ENCODE assay signal across 25 mouse cellular contexts in genomic region chr7:130030711-130031110, GRCm38 (mm10).
"Had no signal": no experiment of that assay in that cellular context is flagged by ENCODE, and none has a peak within 500 bp of the region (broad histone marks: within the 10 kb centered on the region; RNA-seq: fewer than 3 reads in every experiment).

No protein-coding gene starts in this region.

- H3K4me1 ChIP-seq: forebrain, embryonic 10.5 days; forebrain, embryonic 12.5 days had no signal

- H3K9me3 ChIP-seq: embryonic facial prominence, embryonic 10.5 days; embryonic facial prominence, embryonic 12.5 days; embryonic facial prominence, embryonic 13.5 days; embryonic facial prominence, embryonic 15.5 days; forebrain, embryonic 10.5 days; forebrain, embryonic 12.5 days; forebrain, embryonic 13.5 days; forebrain, embryonic 15.5 days had no signal

- H3K36me3 ChIP-seq: embryonic facial prominence, embryonic 10.5 days; embryonic facial prominence, embryonic 12.5 days; embryonic facial prominence, embryonic 13.5 days; embryonic facial prominence, embryonic 15.5 days; forebrain, embryonic 10.5 days; forebrain, embryonic 12.5 days; forebrain, embryonic 15.5 days had no signal

- H3K4me3 ChIP-seq: embryonic facial prominence, embryonic 10.5 days; embryonic facial prominence, embryonic 12.5 days; embryonic facial prominence, embryonic 13.5 days; embryonic facial prominence, embryonic 15.5 days; erythroblast, embryonic 14.5 days; forebrain, embryonic 10.5 days; forebrain, embryonic 12.5 days; forebrain, embryonic 13.5 days; forebrain, embryonic 15.5 days; gastrocnemius, adult 2 months; heart, adult 2 months had no signal

- H3K4me2 ChIP-seq: embryonic facial prominence, embryonic 12.5 days; embryonic facial prominence, embryonic 13.5 days; embryonic facial prominence, embryonic 15.5 days; forebrain, embryonic 12.5 days; forebrain, embryonic 13.5 days; forebrain, embryonic 15.5 days had no signal

- H3K27ac ChIP-seq: embryonic facial prominence, embryonic 10.5 days; embryonic facial prominence, embryonic 12.5 days; embryonic facial prominence, embryonic 13.5 days; embryonic facial prominence, embryonic 15.5 days; forebrain, embryonic 10.5 days; forebrain, embryonic 12.5 days; forebrain, embryonic 13.5 days; forebrain, embryonic 15.5 days; gastrocnemius, adult 2 months; heart, adult 2 months had no signal

- DNase-seq: cerebellum, adult 9-11 months; cerebellum, postnatal 10 days; cerebellum, postnatal 14 days; cerebellum, postnatal 25 days; cerebellum, postnatal 36 days; embryo, embryonic 11 days; forebrain, postnatal 0 days; gastrocnemius, adult 2 months; gastrocnemius, postnatal 10 days; gastrocnemius, postnatal 14 days; gastrocnemius, postnatal 25 days; gastrocnemius, postnatal 36 days; heart, adult 18-20 months; heart, adult 2 months had no signal

- ATAC-seq: forebrain, embryonic 13.5 days; forebrain, embryonic 14.5 days; forebrain, embryonic 15.5 days; forebrain, embryonic 16.5 days; forebrain, postnatal 0 days had no signal

- H3K9ac ChIP-seq: embryonic facial prominence, embryonic 12.5 days; embryonic facial prominence, embryonic 13.5 days; embryonic facial prominence, embryonic 15.5 days; forebrain, embryonic 12.5 days; forebrain, embryonic 13.5 days; forebrain, embryonic 15.5 days; forebrain, postnatal 0 days had no signal

- H3K27me3 ChIP-seq: embryonic facial prominence, embryonic 12.5 days; embryonic facial prominence, embryonic 13.5 days; embryonic facial prominence, embryonic 15.5 days; forebrain, embryonic 15.5 days had no signal
